Mouse (Mus musculus) thymus, adult 2 months (tissue): Measurements from ENCODE around the gene Lrp10.
A peak's percentile ranks its signal among the peaks of the same experiment; 100 is the strongest.

ENCODE experiments used
- CTCF ChIP-seq: fragments of 200-500 bp; IDR thresholded peaks from 2 replicates; pipeline ENCODE4 v1.5.1; 2012; ENCODE audit warnings: mild to moderate bottlenecking, control low read depth, low read length, moderate library complexity, borderline replicate concordance; ENCODE audit not compliant: control insufficient read depth, poor library complexity, insufficient read depth; ENCODE audit errors: extremely low read depth
- POLR2A ChIP-seq: fragments of 200-500 bp; IDR thresholded peaks from 2 replicates; pipeline ENCODE4 v1.6.1; 2012; ENCODE audit warnings: mild to moderate bottlenecking, low read length, control low read depth, moderate library complexity; ENCODE audit not compliant: control insufficient read depth, poor library complexity, insufficient read depth; ENCODE audit errors: extremely low read depth

DNA sequence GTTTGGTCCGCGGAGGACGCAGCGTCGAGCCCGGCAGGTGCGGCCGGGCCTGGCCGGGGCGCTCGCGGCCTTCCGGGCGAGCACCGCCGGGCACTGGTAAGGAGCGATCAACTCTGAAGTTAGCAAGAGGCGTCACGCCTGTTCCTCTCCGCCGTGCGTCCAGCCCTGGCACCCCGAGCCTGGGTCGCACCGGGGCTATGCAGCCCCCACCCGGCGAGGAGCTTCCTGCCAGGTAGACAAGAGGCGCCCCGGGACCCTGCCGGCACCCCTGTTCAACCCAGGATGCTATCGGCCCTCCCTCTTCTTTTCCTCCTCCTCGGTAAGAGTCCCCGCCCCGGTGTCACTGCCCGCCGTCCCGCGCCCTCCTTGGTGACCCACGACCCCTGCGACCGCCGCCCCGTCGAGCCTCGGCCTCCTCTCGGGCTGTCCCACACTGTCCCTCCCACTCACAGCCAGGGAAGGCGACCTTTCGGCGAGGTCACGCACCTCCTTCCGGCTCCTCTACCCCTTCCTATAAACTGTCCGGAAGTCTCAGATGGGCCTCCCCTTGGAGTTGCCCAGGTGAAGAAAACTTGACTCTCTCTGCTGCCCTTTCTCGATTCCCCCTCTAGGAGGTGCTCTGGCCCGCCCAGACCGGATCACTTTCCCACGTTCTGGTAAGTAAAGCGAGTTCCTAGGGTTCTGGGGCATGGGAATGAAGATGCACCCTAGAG is 512 bp downstream of the Lrp10 start:
- TF ChIP-seq CTCF, result 0 out of 2 replicates have a peak, but pooled peaks have one; percentile 72
- TF ChIP-seq POLR2A, result 0 out of 2 replicates have a peak, but pooled peaks have one; percentile 6
